Mouse (Mus musculus) cortical plate, adult 2 months (tissue): Measurements from ENCODE around the gene Cabin1.

Source experiments
- CTCF ChIP-seq: fragments of 200-500 bp; IDR thresholded peaks from 2 replicates; pipeline ENCODE4 v1.5.1; 2011; ENCODE audit warnings: mild to moderate bottlenecking, control low read depth, low read length; ENCODE audit not compliant: insufficient read depth; ENCODE audit errors: extremely low read depth
- POLR2A ChIP-seq: fragments of 200-500 bp; IDR thresholded peaks from 2 replicates; pipeline ENCODE4 v1.6.1; 2011; ENCODE audit warnings: mild to moderate bottlenecking, low read length, control low read depth; ENCODE audit not compliant: insufficient read depth; ENCODE audit errors: extremely low read depth

- TF ChIP-seq CTCF = no peak
- no peak for TF ChIP-seq POLR2A
Measured at GRCm38 (mm10) chr10:75607253-75607652, 156.9 kb downstream of the Cabin1 start.
